Mouse (Mus musculus) embryonic facial prominence, embryonic 11.5 days (tissue): ENCODE measurements around the gene Tbk1. TPM values are rescaled to one million over a fixed set of nuclear protein-coding genes. Genes with fewer than 3 reads are reported as not detected.
A peak's percentile ranks its signal among the peaks of the same experiment; 100 is the strongest.

Experiments
- ATAC-seq: fragments of 200-750 bp; cut with Nextera tagmentation; replicated peaks from 2 replicates; pipeline ENCODE4 v1.8.0; 2017; ENCODE audit warnings: low read depth; ENCODE audit not compliant: insufficient number of reproducible peaks, low FRiP score, low TSS enrichment
- DNase-seq: peaks from one replicate; pipeline ENCODE4 v3.0.0-alpha.2; 2015; ENCODE audit warnings: low spot score
- H3K27ac ChIP-seq: fragments of 300-500 bp; sonication (generic); replicated peaks from 2 replicates; pipeline ENCODE4 v1.5.1; 2014; ENCODE audit warnings: mild to moderate bottlenecking, low read depth, low read length, control low read depth
- H3K27me3 ChIP-seq: fragments of 300-500 bp; sonication (generic); 2 replicates; pipeline ENCODE4 v1.6.1; 2014; ENCODE audit warnings: mild to moderate bottlenecking, low read length, moderate library complexity, mixed read lengths; ENCODE audit not compliant: control insufficient read depth, insufficient read depth
- H3K36me3 ChIP-seq: fragments of 300-500 bp; sonication (generic); replicated peaks from 2 replicates; pipeline ENCODE4 v1.6.1; 2014; ENCODE audit warnings: low read depth, mild to moderate bottlenecking, low read length, moderate library complexity, mixed read lengths; ENCODE audit not compliant: control insufficient read depth, insufficient read depth
- H3K4me1 ChIP-seq: fragments of 300-500 bp; sonication (generic); 2 replicates; pipeline ENCODE4 v1.6.1; 2014; ENCODE audit warnings: low read length, mixed read lengths; ENCODE audit not compliant: control insufficient read depth, insufficient read depth
- H3K4me2 ChIP-seq: fragments of 300-500 bp; sonication (generic); 2 replicates; pipeline ENCODE4 v1.6.1; 2014; ENCODE audit warnings: low read depth, mild to moderate bottlenecking, control low read depth, low read length, moderate library complexity
- H3K4me3 ChIP-seq: fragments of 300-500 bp; sonication (generic); 2 replicates; pipeline ENCODE4 v1.5.1; 2014; ENCODE audit warnings: low read depth, low read length, control low read depth
- H3K9ac ChIP-seq: fragments of 300-500 bp; sonication (generic); replicated peaks from 2 replicates; pipeline ENCODE4 v1.6.1; 2014; ENCODE audit warnings: mild to moderate bottlenecking, control low read depth, low read length
- H3K9me3 ChIP-seq: fragments of 300-500 bp; sonication (generic); replicated peaks from 2 replicates; pipeline ENCODE4 v1.6.1; 2016; ENCODE audit warnings: mild to moderate bottlenecking, low read length, inconsistent platforms, mixed read lengths; ENCODE audit not compliant: control insufficient read depth
- WGBS: fragments of 180-500 bp; shearing (Covaris S2); extraction: QIAGEN DNeasy Blood & Tissue Kit; methylation state at CpG from one replicate; pipeline ENCODE4 v1.1.7; 2014; 5-methylcytosine and 5-hydroxymethylcytosine counted together
- microRNA-seq: library from miRNA; unstranded; fragments of <30 nt; microRNA quantifications from one replicate; pipeline ENCODE4, GENCODE M21; 2016; ENCODE audit warnings: borderline number of aligned reads
- polyA plus RNA-seq: library from polyadenylated mRNA; unstranded; fragments of >200 nt; fragmentation: Nextera tagmentation; extraction: Ambion mirVana; gene quantifications from 2 replicates; pipeline ENCODE4 v1.2.1, GENCODE M21; 2014

Tbk1 gene
- polyA plus RNA-seq, 1 experiment from 2014 or later = 35.2 TPM

DNA sequence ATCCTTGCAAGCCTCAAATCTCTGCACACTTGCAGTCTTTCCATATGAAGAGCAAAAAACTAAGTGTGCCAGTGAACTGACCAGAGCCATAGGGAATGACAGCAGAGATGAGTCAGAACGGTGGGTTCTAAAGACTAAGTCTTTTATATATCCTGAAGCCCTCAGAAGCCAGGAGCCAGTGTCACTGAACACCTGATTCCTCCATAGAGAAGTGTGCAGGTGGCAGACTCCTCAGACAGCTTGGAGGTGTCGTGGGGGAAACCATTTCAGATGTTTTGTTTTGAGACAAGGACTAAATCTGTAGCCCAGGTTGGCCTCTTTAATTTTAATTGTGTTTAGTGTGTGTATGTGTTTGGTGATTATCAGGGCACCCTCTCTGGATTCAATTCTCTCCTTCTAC lies 87.5 kb downstream of the Tbk1 start:
- Histone ChIP-seq H3K9ac (no peak overlapping the region), H3K27ac (no peak overlapping the region)
- DNase-seq = no peak

DNA sequence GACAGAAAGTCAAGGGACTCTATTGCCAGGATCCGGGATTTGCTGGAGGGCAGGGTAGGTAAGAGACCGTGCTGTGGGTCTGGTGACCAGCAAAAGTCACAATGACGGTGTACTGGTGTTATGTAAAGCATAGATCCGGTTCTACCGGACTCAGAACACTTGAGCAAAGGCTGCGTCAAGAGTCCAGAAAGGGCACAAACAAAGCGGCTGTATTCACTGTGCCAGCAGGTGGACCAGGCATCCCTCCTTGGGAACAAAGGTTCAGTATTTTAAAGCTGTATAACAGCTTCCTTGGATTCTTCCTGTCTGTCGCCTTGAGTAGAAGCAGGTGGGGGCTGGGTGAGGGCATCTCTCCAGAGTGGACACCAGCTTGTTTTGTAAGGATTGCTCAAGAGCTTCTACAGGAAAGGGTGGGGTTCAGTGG lies 88.1 kb downstream of the Tbk1 start:
- Histone ChIP-seq H3K27me3 (no peaks in the 10 kb centered on the region), H3K4me1 (no peaks in the 10 kb centered on the region; the same call in 1 of the 2 replicates), H3K9me3 (no peaks in the 10 kb centered on the region), H3K4me2 (peak overlapping the region; percentile 16), H3K27ac (peak overlapping the region; percentile 63), H3K4me3 (no peak overlapping the region), H3K36me3 (no peaks in the 10 kb centered on the region), H3K9ac (no peak overlapping the region)
- WGBS = 63% methylated on average over 8 of the region's 8 CpGs
- ATAC-seq (no peak), DNase-seq (no peak)

More for the DNA sequence above, 87.5 kb downstream of the Tbk1 start:
- Histone ChIP-seq H3K36me3 (no peaks in the 10 kb centered on the region), H3K9me3 (no peaks in the 10 kb centered on the region), H3K4me3 (no peak overlapping the region), H3K4me1 (no peaks in the 10 kb centered on the region; the same call in 1 of the 2 replicates), H3K4me2 (no peak overlapping the region), H3K27me3 (no peaks in the 10 kb centered on the region)
- WGBS = 60% methylated on average over 2 of the region's 2 CpGs
- no peak for ATAC-seq

DNA sequence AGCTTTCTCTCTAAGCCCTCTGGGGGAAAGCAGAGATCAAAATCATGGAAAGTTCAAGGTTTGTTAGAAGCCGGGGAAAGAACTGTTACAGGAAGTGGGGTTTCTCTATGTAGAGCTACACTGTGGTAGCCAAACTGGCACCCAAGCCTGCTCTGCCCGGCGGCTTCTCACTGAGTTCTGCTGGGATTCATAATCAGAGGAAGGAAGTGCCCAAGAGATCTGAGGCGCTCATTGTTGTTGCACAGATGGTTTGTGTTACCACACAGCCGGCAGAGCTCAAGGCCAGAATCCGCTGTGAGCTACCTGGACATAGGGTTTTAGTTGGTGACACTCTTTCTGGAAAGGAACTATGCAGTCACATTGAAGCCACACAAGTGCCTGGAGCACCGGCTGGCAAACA lies 88.6 kb downstream of the Tbk1 start:
- Histone ChIP-seq H3K9ac (no peak overlapping the region), H3K4me1 (no peaks in the 10 kb centered on the region; the same call in 1 of the 2 replicates), H3K9me3 (no peaks in the 10 kb centered on the region), H3K27me3 (no peaks in the 10 kb centered on the region), H3K36me3 (no peaks in the 10 kb centered on the region), H3K4me3 (no peak overlapping the region), H3K27ac (peak overlapping the region; percentile 63), H3K4me2 (peak overlapping the region; percentile 16)
- WGBS = 35% methylated on average over 7 of the region's 7 CpGs
- ATAC-seq = no peak
- DNase-seq = peak; percentile 74

DNA sequence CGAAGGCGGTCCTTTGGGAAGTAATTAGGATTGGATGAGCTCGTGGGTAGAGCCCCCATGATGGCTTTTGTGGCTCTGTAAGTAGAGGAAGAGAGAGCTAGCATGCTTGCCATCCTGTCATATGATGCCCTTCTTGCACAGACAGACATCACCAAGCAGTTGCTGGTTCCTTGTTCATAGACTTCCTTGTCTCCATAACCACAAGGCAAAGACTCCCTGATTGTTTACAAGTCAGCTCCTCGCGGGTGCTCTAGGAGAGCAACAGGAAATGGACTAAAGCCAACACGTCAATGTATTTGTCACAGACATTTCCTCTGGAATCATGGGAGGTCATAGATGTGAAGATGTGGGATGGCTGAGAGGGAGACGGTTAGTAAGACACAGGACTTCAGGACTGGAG lies 90.0 kb downstream of the Tbk1 start:
- Histone ChIP-seq H3K4me3 (no peak overlapping the region), H3K36me3 (no peaks in the 10 kb centered on the region), H3K4me2 (no peak overlapping the region), H3K27me3 (no peaks in the 10 kb centered on the region), H3K9ac (no peak overlapping the region), H3K27ac (no peak overlapping the region), H3K9me3 (no peaks in the 10 kb centered on the region), H3K4me1 (no peaks in the 10 kb centered on the region; the same call in 1 of the 2 replicates)
- DNase-seq (no peak), ATAC-seq (no peak)
- WGBS = 71% methylated on average over 7 of the region's 7 CpGs

Small RNA genes within 50 kb of the gene (microRNA-seq; reads per million reads assigned to microRNA genes)
- gene Gm24330 = not detected

Other genes with a start within 250 kb of the Tbk1 start
- 2.7 TPM in 2 replicates for gene Tbc1d30, start 235.5 kb downstream of the Tbk1 start, polyA plus RNA-seq
- gene Gns, start 221.7 kb downstream of the Tbk1 start, polyA plus RNA-seq = 45.3 and 46.6 TPM in 2 replicates
- 20.6 and 21.4 TPM in 2 replicates for gene Rassf3, start 110.4 kb downstream of the Tbk1 start, polyA plus RNA-seq
- 64.4 and 75.7 TPM in 2 replicates for gene Xpot, start 39.5 kb upstream of the Tbk1 start, polyA plus RNA-seq
- gene D930020B18Rik, start 54.8 kb upstream of the Tbk1 start, polyA plus RNA-seq = 1.4 and 1.8 TPM in 2 replicates
- 2.3 and 3.1 TPM in 2 replicates for gene BC048403, start 153.2 kb upstream of the Tbk1 start, polyA plus RNA-seq